Mouse (Mus musculus) embryonic facial prominence, embryonic 11.5 days (tissue): Measurements from ENCODE around the gene Tns3. TPM values are rescaled to one million over a fixed set of nuclear protein-coding genes. Genes with fewer than 3 reads are reported as not detected.

ENCODE experiments used
- ATAC-seq: fragments of 200-750 bp; cut with Nextera tagmentation; replicated peaks from 2 replicates; pipeline ENCODE4 v1.8.0; 2017; ENCODE audit warnings: low read depth; ENCODE audit not compliant: insufficient number of reproducible peaks, low FRiP score, low TSS enrichment
- DNase-seq: peaks from one replicate; pipeline ENCODE4 v3.0.0-alpha.2; 2015; ENCODE audit warnings: low spot score
- H3K27ac ChIP-seq: fragments of 300-500 bp; sonication (generic); replicated peaks from 2 replicates; pipeline ENCODE4 v1.5.1; 2014; ENCODE audit warnings: mild to moderate bottlenecking, low read depth, low read length, control low read depth
- H3K27me3 ChIP-seq: fragments of 300-500 bp; sonication (generic); 2 replicates; pipeline ENCODE4 v1.6.1; 2014; ENCODE audit warnings: mild to moderate bottlenecking, low read length, moderate library complexity, mixed read lengths; ENCODE audit not compliant: control insufficient read depth, insufficient read depth
- H3K36me3 ChIP-seq: fragments of 300-500 bp; sonication (generic); replicated peaks from 2 replicates; pipeline ENCODE4 v1.6.1; 2014; ENCODE audit warnings: low read depth, mild to moderate bottlenecking, low read length, moderate library complexity, mixed read lengths; ENCODE audit not compliant: control insufficient read depth, insufficient read depth
- H3K4me1 ChIP-seq: fragments of 300-500 bp; sonication (generic); 2 replicates; pipeline ENCODE4 v1.6.1; 2014; ENCODE audit warnings: low read length, mixed read lengths; ENCODE audit not compliant: control insufficient read depth, insufficient read depth
- H3K4me2 ChIP-seq: fragments of 300-500 bp; sonication (generic); 2 replicates; pipeline ENCODE4 v1.6.1; 2014; ENCODE audit warnings: low read depth, mild to moderate bottlenecking, control low read depth, low read length, moderate library complexity
- H3K4me3 ChIP-seq: fragments of 300-500 bp; sonication (generic); 2 replicates; pipeline ENCODE4 v1.5.1; 2014; ENCODE audit warnings: low read depth, low read length, control low read depth
- H3K9ac ChIP-seq: fragments of 300-500 bp; sonication (generic); replicated peaks from 2 replicates; pipeline ENCODE4 v1.6.1; 2014; ENCODE audit warnings: mild to moderate bottlenecking, control low read depth, low read length
- H3K9me3 ChIP-seq: fragments of 300-500 bp; sonication (generic); replicated peaks from 2 replicates; pipeline ENCODE4 v1.6.1; 2016; ENCODE audit warnings: mild to moderate bottlenecking, low read length, inconsistent platforms, mixed read lengths; ENCODE audit not compliant: control insufficient read depth
- WGBS: fragments of 180-500 bp; shearing (Covaris S2); extraction: QIAGEN DNeasy Blood & Tissue Kit; methylation state at CpG from one replicate; pipeline ENCODE4 v1.1.7; 2014; 5-methylcytosine and 5-hydroxymethylcytosine counted together
- polyA plus RNA-seq: library from polyadenylated mRNA; unstranded; fragments of >200 nt; fragmentation: Nextera tagmentation; extraction: Ambion mirVana; gene quantifications from 2 replicates; pipeline ENCODE4 v1.2.1, GENCODE M21; 2014

Gene Tns3
- polyA plus RNA-seq, result 14.9 and 15.6 TPM in 2 replicates

- H3K9me3 ChIP-seq, result no peaks in the 10 kb centered on the region
- no peaks in the 10 kb centered on the region for H3K27me3 ChIP-seq
- H3K4me1 ChIP-seq, result no peaks in the 10 kb centered on the region; the same call in 1 of the 2 replicates
- no peaks in the 10 kb centered on the region for H3K36me3 ChIP-seq
- DNase-seq (peak; percentile 64), ATAC-seq (peak; percentile 40)
- 0% methylated on average over 26 of the region's 37 CpGs for WGBS
- peak within 1 kb of the TSS; percentile 90 for H3K4me2 ChIP-seq
- H3K4me3 ChIP-seq, result peak within 1 kb of the TSS; percentile 73
- peak within 1 kb of the TSS; percentile 94 for H3K9ac ChIP-seq
- H3K27ac ChIP-seq, result peak within 1 kb of the TSS; percentile 77
Observed at GRCm38 (mm10) chr11:8664393-8664743, at the start of gene Tns3. TSS of gene Tns3 (minus strand) at chr11:8664535.

DNA sequence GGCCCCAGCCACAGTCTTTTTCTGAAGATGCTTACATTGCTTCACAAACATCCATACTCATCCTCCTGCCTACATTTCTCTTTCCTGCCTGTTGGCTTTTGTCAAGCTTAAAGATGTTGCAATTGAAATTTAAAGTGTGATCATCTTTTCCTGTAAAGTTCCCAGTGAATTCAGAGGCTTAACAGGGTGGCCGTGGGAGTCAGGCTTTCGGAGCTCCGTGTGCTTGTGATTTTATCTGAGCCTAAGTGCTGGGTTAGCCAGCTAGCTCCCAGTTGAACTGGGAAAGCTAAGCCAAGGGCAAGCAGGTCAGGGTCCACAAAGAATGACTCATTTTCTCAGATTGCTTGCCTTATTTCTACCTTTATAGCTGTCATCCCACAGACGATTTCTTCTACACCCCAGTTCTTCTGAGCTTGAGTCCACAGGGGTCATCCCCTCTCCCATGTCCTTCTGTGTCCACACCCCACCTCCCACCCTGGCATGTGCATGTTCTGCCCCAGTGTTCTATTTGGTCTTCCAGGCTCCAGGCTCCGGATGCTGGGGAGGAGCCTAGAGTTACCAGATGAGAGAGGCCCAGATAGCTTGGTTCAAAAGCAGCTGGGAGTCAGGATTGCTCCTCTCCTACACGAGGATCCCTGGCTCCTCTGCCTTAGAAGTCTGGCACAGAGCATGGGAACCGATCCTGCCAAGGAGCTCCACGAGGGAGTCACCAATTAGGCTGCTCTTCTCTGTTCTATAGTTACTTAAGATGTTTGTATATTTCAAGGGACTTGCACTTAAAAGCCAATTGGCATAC, 42.1 kb upstream of the Tns3 start:
- Histone ChIP-seq H3K27me3 (no peaks in the 10 kb centered on the region), H3K9ac (no peak overlapping the region), H3K36me3 (no peaks in the 10 kb centered on the region), H3K9me3 (no peaks in the 10 kb centered on the region), H3K27ac (no peak overlapping the region), H3K4me2 (no peak overlapping the region), H3K4me3 (no peak overlapping the region), H3K4me1 (peaks cover 2% of the 10 kb centered on the region; the same call in 1 of the 2 replicates)
- ATAC-seq (no peak), DNase-seq (no peak)
- 66% methylated on average over 8 of the region's 8 CpGs for WGBS

DNA sequence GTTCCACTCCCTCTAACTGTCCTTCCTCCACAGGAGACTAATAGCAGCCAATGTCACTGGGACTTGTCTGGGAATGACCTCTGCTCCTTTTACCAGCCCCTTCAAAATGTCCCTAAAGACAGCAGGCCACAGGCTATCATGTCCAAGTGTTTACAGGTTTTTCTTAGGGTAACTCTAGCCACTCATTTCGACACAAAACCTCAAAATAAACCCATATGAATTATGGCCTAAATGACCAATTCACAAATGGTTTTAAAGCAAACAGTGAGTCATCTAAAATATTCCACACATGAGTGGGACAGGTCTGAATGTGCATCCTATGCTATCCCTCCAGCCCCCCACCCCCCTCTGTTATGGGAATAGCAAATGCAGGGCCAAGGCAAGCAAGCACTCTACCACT, 40.8 kb upstream of the Tns3 start:
- Histone ChIP-seq H3K4me2 (no peak overlapping the region), H3K9me3 (no peaks in the 10 kb centered on the region), H3K4me3 (no peak overlapping the region), H3K27ac (no peak overlapping the region), H3K9ac (no peak overlapping the region), H3K4me1 (peaks cover 2% of the 10 kb centered on the region; the same call in 1 of the 2 replicates), H3K36me3 (no peaks in the 10 kb centered on the region), H3K27me3 (no peaks in the 10 kb centered on the region)
- no peak for DNase-seq
- no peak for ATAC-seq
- 74% methylated on average over 1 of the region's 1 CpGs for WGBS

- ATAC-seq (no peak), DNase-seq (no peak)
- H3K4me3 ChIP-seq, result no peak overlapping the region
- peaks cover 2% of the 10 kb centered on the region; the same call in 1 of the 2 replicates for H3K4me1 ChIP-seq
- H3K36me3 ChIP-seq, result no peaks in the 10 kb centered on the region
- no peak overlapping the region for H3K27ac ChIP-seq
- H3K4me2 ChIP-seq, result no peak overlapping the region
- 74% methylated on average over 6 of the region's 6 CpGs for WGBS
- H3K9ac ChIP-seq, result no peak overlapping the region
- H3K27me3 ChIP-seq, result no peaks in the 10 kb centered on the region
- H3K9me3 ChIP-seq, result no peaks in the 10 kb centered on the region
Observed at GRCm38 (mm10) chr11:8703876-8704275, 39.5 kb upstream of the Tns3 start.

- H3K4me2 ChIP-seq, result no peak overlapping the region
- H3K9ac ChIP-seq, result no peak overlapping the region
- WGBS, result 79% methylated on average over 2 of the region's 2 CpGs
- H3K36me3 ChIP-seq, result no peaks in the 10 kb centered on the region
- no peak overlapping the region for H3K4me3 ChIP-seq
- no peaks in the 10 kb centered on the region for H3K27me3 ChIP-seq
- H3K27ac ChIP-seq, result no peak overlapping the region
- DNase-seq, result no peak
- ATAC-seq, result no peak
- H3K4me1 ChIP-seq, result no peaks in the 10 kb centered on the region
- H3K9me3 ChIP-seq, result no peaks in the 10 kb centered on the region
Observed at GRCm38 (mm10) chr11:8702532-8702886, 38.2 kb upstream of the Tns3 start.

DNA sequence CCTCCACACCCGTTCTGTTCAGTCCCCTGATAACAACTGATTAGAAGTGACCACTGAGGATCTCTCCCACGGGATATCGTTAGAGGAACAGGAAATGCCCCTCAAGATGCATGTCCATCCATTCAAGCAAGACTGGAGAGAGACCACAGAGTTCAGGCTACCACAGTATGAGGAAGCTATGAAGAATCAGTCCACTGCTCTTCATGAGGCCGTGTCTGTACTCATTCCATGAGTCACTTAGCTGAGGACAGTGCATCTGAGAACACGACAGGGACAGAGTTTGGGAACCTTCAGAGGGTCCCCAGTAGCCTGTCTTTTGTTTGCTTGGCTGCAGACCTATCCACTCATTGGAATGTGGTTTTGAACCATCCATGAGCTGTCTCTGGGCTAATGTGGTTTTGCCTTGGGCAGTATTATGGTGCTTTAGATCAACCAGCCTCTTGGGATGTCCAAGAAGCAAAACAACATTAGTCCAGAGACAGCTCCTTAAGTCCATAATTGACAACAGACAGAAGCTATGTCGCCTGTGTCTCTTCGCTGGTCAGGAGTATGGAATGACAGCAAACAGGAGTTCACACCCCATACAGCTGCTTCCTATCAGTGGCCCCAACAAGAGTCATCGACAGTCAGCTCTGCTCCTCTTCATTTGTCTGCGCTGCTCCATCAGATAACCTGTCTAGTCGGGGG, 37.7 kb upstream of the Tns3 start:
- WGBS, result 49% methylated on average over 10 of the region's 10 CpGs
- no peak overlapping the region for H3K27ac ChIP-seq
- DNase-seq (no peak), ATAC-seq (0 out of 2 replicates have a peak, but pooled peaks have one; percentile 18)
- H3K4me3 ChIP-seq, result no peak overlapping the region
- no peak overlapping the region for H3K4me2 ChIP-seq
- no peak overlapping the region for H3K9ac ChIP-seq
- no peaks in the 10 kb centered on the region for H3K27me3 ChIP-seq
- no peaks in the 10 kb centered on the region for H3K36me3 ChIP-seq
- H3K9me3 ChIP-seq, result no peaks in the 10 kb centered on the region
- H3K4me1 ChIP-seq, result no peaks in the 10 kb centered on the region

- WGBS, result 70% methylated on average over 3 of the region's 3 CpGs
- no peaks in the 10 kb centered on the region for H3K27me3 ChIP-seq
- ATAC-seq (no peak), DNase-seq (no peak)
- H3K4me3 ChIP-seq, result no peak overlapping the region
- H3K9ac ChIP-seq, result no peak overlapping the region
- no peaks in the 10 kb centered on the region for H3K36me3 ChIP-seq
- no peak overlapping the region for H3K27ac ChIP-seq
- no peaks in the 10 kb centered on the region for H3K4me1 ChIP-seq
- H3K4me2 ChIP-seq, result no peak overlapping the region
- H3K9me3 ChIP-seq, result no peaks in the 10 kb centered on the region
Observed at GRCm38 (mm10) chr11:8701400-8701799, 37.1 kb upstream of the Tns3 start.

GRCm38 (mm10) chr11:8700641-8701221, 36.4 kb upstream of the Tns3 start:
- Histone ChIP-seq H3K27ac (no peak overlapping the region), H3K4me3 (no peak overlapping the region), H3K9me3 (no peaks in the 10 kb centered on the region), H3K9ac (no peak overlapping the region), H3K4me2 (no peak overlapping the region), H3K4me1 (no peaks in the 10 kb centered on the region), H3K36me3 (no peaks in the 10 kb centered on the region), H3K27me3 (no peaks in the 10 kb centered on the region)
- 80% methylated on average over 8 of the region's 8 CpGs for WGBS
- DNase-seq (no peak), ATAC-seq (no peak)
